Mouse (Mus musculus): Measurements from ENCODE around the gene Ttc28. TPM values are rescaled to one million over a fixed set of nuclear protein-coding genes. Genes with fewer than 3 reads are reported as not detected.

Ttc28 gene
- polyA plus RNA-seq, 1 experiment from 2014 or later: 2.3 TPM

GRCm38 (mm10) chr5:111130121-111130520 is 250.5 kb downstream of the Ttc28 start:
- DNase-seq (ENCODE audit: low spot score): no peak

GRCm38 (mm10) chr5:111131561-111131960 is 252.0 kb downstream of the Ttc28 start:
- DNase-seq (ENCODE audit: low spot score): no peak

- DNase-seq (ENCODE audit: low spot score): no peak
Measured at GRCm38 (mm10) chr5:111133150-111133549, 253.5 kb downstream of the Ttc28 start.

GRCm38 (mm10) chr5:111133754-111134153 is 254.2 kb downstream of the Ttc28 start:
- no peak for DNase-seq (ENCODE audit: low spot score)

GRCm38 (mm10) chr5:111137283-111137682 is 257.7 kb downstream of the Ttc28 start:
- DNase-seq (ENCODE audit: low spot score): no peak

- no peak for DNase-seq (ENCODE audit: low spot score)
Measured at GRCm38 (mm10) chr5:111137742-111138141, 258.1 kb downstream of the Ttc28 start.

- DNase-seq (ENCODE audit: low spot score): no peak
Measured at GRCm38 (mm10) chr5:111138239-111138833, 258.7 kb downstream of the Ttc28 start.

GRCm38 (mm10) chr5:111138927-111139565 is 259.4 kb downstream of the Ttc28 start:
- DNase-seq (ENCODE audit: low spot score): no peak

- no peak for DNase-seq (ENCODE audit: low spot score)
Measured at GRCm38 (mm10) chr5:111139622-111140021, 260.0 kb downstream of the Ttc28 start.

GRCm38 (mm10) chr5:111141139-111141885 is 261.7 kb downstream of the Ttc28 start:
- DNase-seq (ENCODE audit: low spot score): no peak

GRCm38 (mm10) chr5:111142837-111143236 is 263.2 kb downstream of the Ttc28 start:
- DNase-seq (ENCODE audit: low spot score): no peak

- DNase-seq (ENCODE audit: low spot score): no peak
Measured at GRCm38 (mm10) chr5:111144411-111144810, 264.8 kb downstream of the Ttc28 start.

GRCm38 (mm10) chr5:111150581-111150980 is 271.0 kb downstream of the Ttc28 start:
- DNase-seq (ENCODE audit: low spot score): no peak

- no peak for DNase-seq (ENCODE audit: low spot score)
Measured at GRCm38 (mm10) chr5:111151882-111152759, 272.5 kb downstream of the Ttc28 start.

- no peak for DNase-seq (ENCODE audit: low spot score)
Measured at GRCm38 (mm10) chr5:111154586-111154985, 275.0 kb downstream of the Ttc28 start.

GRCm38 (mm10) chr5:111155271-111155670 is 275.7 kb downstream of the Ttc28 start:
- no peak for DNase-seq (ENCODE audit: low spot score)

- no peak for DNase-seq (ENCODE audit: low spot score)
Measured at GRCm38 (mm10) chr5:111155928-111156327, 276.3 kb downstream of the Ttc28 start.

- DNase-seq (ENCODE audit: low spot score): no peak
Measured at GRCm38 (mm10) chr5:111158266-111158665, 278.7 kb downstream of the Ttc28 start.

GRCm38 (mm10) chr5:111159628-111160321 is 280.2 kb downstream of the Ttc28 start:
- DNase-seq (ENCODE audit: low spot score): peak; percentile 87

GRCm38 (mm10) chr5:111161146-111161930 is 281.7 kb downstream of the Ttc28 start:
- DNase-seq (ENCODE audit: low spot score): no peak
